Mouse (Mus musculus): ENCODE data around the gene Aff1. TPM values are rescaled to one million over a fixed set of nuclear protein-coding genes. Genes with fewer than 3 reads are reported as not detected.

The Aff1 gene
- total RNA-seq, 1 experiment from 2014 or later = 76.9 TPM

DNA sequence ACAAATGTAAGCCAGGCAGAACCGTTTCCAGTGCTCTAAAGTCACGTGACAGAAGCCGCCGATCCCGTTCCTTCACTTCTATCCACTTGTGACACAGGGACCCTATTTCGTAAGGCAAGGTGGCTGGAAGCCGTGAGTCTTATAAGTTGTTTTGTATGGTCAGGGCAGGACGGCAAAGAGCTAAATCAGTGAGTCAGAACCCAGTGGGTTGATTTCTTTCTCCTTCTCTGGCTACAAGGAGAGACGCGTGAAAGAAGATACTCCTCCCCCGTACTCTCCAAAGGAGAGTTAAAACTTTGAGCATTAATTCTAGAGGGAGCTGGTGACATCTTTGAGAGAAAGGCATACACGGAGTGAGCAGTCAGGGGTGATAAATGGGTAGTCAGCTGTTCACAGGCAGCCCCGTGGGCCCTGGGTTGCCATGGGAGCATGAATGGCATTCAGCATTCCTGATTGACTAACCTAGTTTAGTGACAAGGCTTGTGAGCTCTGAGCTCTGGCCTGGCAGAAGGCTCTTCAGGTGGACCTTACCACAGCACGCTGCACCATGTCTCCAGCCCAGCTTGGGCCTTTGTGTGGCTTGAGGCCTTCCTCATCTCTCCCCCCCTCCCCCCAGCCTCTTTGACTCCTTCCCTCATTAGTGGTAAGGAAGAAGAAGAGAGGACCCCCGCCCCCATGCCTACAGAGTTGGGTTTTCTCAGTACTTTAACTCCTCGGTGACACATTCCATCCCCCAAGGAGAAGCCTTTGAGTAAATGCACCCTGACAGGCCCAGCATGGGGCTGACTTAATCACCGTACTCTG is 86.3 kb downstream of the Aff1 start:
- ATAC-seq (ENCODE audit: extremely low read depth, insufficient number of reproducible peaks, low FRiP score, poor library complexity, severe bottlenecking) = no peak

DNA sequence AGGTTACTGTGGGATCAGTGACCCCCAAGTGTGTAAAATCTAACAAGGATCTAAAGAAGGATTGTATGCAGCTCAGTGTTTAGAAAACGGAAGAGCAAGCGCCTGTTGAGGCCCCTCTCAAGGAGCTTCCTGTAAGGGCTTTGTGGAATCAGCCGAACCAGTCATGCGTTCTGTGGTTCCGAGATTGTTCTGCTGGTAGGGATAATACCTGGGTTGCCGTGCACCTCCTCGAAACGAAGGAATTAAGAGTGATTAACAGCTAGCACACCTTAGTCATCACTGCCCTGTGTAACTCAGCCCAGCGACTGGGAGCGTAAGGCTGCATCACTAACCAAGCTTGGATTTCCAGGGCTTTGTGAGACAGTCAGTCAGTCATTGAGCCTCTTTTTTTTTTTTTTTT is 87.7 kb downstream of the Aff1 start:
- no peak for ATAC-seq (ENCODE audit: extremely low read depth, insufficient number of reproducible peaks, low FRiP score, poor library complexity, severe bottlenecking)

DNA sequence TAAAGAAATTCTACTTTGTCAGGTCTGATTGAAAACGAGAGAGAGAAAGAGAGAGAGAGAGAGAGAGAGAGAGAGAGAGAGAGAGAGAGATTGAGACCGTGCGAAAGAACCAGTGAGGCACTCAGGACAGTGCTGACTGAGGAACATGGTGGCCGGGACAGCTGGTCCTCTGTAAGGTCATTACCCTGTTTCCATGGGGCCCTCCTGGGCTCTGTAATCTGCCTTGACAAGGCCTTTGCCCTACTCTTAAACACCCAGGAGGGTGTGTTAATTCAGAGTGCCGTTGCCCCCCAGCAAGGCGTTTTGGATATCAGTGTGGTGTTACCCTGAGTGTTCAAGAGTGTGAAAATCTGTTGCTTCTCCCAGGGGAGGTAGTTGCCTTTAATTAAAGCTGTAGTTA is 88.1 kb downstream of the Aff1 start:
- no peak for ATAC-seq (ENCODE audit: extremely low read depth, insufficient number of reproducible peaks, low FRiP score, poor library complexity, severe bottlenecking)

DNA sequence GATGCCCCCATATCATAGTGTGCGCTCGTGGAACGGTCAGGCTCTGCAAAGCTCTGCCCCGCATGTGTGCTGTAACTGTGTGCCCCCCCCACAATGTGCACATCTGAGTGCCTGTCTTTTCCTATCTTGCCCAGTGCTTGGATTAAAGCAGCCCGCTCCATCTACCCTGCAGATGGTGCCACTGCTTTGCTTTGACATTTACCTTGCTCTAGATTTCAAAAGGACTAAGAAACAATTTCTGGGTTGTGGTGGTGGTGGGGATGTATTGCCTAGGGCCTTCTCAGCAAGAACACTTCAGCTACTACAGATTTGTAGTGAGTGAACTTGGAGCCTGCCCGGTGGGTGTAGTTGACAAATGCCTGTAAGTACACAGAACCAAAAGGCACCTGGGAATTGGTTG is 88.7 kb downstream of the Aff1 start:
- no peak for ATAC-seq (ENCODE audit: extremely low read depth, insufficient number of reproducible peaks, low FRiP score, poor library complexity, severe bottlenecking)

DNA sequence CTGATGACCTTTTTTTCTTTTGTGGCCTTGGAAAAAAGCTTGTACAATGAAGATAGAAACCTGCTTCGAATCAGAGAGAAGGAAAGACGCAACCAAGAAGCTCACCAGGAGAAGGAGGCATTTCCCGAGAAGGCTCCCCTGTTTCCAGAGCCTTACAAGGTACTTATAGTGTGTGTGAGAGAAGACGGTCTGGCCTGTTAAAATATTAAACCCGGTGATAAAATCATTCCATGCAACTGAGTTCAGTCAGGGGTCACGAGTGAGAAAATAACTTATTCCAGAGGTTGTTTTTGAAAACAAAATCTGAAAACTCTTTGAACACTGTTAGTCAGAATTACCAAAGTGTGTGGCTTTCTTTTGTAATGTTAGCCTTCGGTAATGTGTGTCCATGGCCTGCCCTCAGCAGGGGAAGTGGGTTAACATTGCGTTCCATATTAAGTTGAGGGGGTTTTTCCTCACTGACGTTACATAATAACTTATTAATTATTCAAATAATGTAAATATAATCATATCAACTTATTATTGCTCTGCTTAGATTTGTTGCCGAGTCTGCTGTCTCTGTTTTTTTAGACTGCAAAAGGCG is 91.0 kb downstream of the Aff1 start:
- ATAC-seq (ENCODE audit: extremely low read depth, insufficient number of reproducible peaks, low FRiP score, poor library complexity, severe bottlenecking) = no peak

DNA sequence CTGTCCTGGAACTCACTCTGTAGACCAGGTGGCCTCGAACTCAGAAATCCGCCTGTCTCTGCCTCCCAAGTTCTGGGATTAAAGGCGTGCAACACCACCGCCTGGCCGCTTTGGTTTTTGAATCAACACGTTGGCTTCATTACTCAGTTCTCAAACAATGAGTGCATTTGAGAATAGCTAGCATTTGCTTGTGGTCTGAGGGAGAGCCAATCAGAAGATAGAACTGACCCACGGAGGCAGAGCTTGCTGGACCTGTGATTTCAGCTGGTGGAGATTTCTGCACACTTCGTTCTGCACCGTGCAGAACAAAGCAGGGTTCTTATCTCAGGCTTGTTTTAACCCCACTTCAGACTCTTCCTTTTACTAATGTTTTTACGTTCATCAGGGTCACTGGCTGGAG is 93.9 kb downstream of the Aff1 start:
- no peak for ATAC-seq (ENCODE audit: extremely low read depth, insufficient number of reproducible peaks, low FRiP score, poor library complexity, severe bottlenecking)

DNA sequence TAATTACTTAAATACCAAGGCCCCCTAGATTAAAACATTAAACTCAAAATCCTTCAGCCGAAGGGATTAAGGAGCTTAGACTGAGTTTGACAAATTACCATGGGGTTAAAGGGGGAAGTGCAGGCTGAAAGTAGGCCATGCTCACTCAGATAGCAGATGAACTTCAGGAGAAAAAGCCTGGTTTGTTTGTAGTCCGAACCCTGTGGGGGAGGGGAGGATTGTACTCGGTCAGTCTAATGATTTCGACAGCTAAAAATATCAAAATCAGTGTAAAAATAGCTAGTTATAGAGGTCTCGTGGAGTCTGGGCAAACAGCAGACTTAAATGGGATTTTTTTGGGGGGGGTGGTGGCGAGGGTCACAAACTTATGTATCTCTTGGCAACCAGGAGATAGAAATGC is 96.3 kb downstream of the Aff1 start:
- no peak for ATAC-seq (ENCODE audit: extremely low read depth, insufficient number of reproducible peaks, low FRiP score, poor library complexity, severe bottlenecking)

DNA sequence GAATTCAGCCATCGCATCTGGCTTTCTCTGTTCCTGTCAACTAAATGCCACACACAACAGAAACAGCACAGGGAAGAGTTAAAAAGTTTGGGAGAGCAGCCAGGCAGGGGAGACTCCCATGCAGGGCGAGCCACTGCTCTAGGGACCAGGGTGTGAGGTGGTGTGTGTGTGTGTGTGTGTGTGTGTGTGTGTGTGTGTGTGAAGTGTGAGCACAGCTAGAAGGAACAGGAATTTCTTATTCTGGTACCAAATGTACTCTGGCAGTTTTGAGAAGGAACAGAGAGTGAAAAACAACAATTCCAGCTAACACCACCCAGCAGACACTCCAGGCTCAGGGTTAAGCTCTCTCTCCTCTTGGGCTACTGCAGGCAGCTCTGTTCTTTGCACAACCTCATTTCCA is 96.8 kb downstream of the Aff1 start:
- no peak for ATAC-seq (ENCODE audit: extremely low read depth, insufficient number of reproducible peaks, low FRiP score, poor library complexity, severe bottlenecking)

DNA sequence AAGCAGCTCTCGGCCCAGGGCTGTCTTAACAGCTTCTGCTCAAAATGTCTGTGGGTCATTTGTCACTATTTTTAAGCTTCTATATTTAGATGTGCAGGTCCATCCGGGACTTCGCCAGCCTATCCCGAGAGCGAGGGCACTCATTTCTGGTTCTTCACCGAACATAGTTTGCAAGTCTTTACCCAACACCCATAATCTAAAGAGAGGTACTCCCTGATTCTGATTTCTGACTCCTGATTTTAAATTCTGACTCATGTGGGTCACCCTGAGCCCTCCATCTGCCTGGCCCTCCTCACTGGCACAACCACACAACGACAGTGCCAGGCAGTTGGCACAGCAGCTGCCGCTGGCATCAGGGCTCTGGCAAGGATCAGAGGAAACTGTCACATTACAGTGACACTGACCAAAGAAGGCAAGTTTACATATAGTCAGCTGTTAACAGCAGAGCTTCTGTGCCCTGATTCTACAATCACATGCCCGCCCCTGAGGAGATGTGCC is 97.5 kb downstream of the Aff1 start:
- no peak for ATAC-seq (ENCODE audit: extremely low read depth, insufficient number of reproducible peaks, low FRiP score, poor library complexity, severe bottlenecking)

DNA sequence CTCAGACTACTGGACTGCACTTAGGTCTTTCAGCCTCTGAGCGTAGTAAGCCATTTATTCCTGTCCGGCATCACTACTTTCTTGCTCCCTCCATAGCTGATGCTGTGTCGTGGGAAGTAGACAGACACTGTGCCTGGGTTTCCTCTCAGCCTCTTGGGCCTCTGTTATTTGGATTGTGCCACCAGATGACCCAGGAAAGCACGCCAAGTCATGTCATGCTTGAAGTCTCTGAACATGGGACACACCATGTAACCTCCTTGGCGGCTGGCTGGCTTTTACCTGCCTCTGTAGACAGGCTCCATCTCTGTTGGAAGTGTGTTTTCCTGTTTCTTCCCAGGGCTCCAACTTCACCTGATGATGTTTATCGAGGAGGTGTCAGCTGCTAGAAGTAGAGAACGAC is 99.6 kb downstream of the Aff1 start:
- ATAC-seq (ENCODE audit: extremely low read depth, insufficient number of reproducible peaks, low FRiP score, poor library complexity, severe bottlenecking) = no peak

DNA sequence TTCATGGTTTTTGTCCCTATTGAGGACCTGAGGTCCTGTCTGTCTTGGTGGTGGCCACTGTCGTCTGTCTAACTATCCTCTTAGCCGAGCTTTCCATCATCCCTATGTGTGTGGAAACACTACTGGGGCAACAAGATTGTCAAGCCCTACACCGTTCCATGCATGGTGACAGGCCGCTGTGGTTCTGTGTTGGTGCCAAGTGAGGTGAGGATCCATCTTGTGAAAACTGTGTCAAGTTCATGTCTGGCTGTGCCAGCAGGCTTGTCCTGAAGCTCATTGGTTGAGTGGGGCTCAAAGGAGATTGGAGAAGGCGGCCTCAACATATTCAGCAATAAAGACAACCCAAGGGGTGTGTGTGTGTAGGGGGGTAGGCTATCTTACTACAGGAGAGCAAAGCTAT is 102.9 kb downstream of the Aff1 start:
- no peak for ATAC-seq (ENCODE audit: extremely low read depth, insufficient number of reproducible peaks, low FRiP score, poor library complexity, severe bottlenecking)

DNA sequence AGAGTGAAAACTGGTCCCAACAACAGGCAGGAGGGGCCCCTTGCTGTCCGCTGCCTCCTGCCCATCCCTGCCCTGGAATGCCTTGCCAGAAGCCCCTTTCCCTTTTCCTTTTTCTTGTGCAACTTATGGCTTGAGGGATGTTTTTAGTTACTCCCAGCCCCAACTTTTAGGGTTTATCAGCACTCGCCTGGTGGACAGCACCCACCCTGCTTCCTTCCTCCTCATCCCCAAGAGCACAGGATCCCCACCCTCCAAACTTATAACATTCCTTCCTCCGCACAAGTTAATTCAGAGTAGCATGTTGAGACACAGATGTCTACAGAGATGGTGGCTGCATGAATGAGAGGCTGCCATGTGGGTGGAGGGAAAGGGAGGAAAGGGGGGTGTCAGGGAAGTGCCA is 103.9 kb downstream of the Aff1 start:
- no peak for ATAC-seq (ENCODE audit: extremely low read depth, insufficient number of reproducible peaks, low FRiP score, poor library complexity, severe bottlenecking)

DNA sequence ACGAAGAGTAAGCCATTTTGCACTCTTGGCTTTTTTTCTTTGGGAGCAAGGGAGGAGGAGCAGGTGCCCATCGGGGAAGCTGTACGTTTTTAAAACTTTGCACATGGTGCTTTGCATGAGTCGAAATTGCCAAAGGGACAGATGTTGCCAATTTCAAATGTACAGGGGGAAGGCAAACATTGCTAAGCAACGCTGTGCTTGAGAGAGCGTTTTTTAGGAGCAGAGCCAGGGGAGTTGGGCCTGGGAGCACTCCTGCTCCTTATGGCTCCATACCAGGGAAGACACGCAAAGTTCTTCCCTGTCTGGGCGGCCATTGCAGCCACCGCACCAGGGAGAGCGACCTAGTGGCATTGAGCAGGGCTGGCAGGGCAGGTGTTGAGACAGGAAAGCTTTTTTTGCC is 105.6 kb downstream of the Aff1 start:
- ATAC-seq (ENCODE audit: extremely low read depth, insufficient number of reproducible peaks, low FRiP score, poor library complexity, severe bottlenecking) = no peak

DNA sequence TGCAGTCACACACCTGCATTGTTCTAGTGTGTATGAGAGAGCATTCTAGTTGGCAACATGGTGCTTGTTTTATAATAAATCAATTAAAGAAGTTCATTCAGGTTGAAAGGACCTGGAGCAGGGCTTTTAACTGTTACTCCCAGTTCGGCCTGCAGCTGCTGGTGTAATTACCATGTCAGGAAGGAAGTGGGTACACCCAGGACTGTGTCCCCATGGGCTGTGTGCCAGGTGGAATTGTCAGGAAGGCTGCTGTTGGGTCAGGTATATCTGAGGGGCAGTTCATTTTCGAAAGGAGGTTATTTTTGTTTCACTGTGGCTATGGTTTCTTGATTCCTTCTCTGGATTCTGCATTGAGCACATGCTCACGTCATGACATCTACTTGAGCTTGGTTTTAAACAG is 107.3 kb downstream of the Aff1 start:
- no peak for ATAC-seq (ENCODE audit: extremely low read depth, insufficient number of reproducible peaks, low FRiP score, poor library complexity, severe bottlenecking)

DNA sequence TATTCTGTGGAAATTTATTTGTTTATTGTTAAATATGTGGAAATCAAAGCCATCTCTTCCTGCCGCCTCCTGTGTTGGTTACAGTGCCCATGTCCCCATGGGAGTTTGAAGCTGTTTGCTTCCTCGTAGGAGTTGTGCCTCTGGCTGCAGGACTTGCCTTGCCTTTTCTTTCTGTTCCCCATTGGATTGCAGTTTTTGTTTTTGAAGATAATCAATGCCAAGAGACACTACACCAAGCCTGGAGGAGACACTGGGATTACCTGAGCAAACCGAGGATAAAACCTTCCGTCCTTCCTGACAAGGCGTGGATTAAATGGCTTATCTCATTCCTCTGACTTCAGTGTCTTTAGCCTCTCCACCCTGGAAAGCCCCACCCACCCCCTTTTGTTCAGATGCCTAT is 107.8 kb downstream of the Aff1 start:
- ATAC-seq (ENCODE audit: extremely low read depth, insufficient number of reproducible peaks, low FRiP score, poor library complexity, severe bottlenecking) = no peak

DNA sequence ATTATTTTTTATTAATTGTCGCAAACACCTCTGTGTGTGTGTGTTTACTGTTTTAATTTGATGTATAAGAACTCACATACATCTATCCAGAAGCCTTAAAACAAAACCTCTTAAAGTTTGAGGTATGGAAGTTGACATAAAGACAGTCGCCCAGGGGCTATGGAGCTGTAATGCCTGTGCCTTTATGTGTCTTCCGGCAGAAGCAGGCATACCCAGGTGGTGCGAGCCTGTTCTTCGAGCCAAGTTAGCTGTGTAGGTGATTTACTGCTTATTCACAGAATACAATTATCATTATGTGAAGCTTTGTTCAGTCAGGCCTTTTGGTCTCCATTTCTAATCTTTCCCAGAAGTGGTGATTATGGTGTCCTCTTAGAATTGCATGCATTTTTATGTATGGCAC is 111.2 kb downstream of the Aff1 start:
- no peak for ATAC-seq (ENCODE audit: extremely low read depth, insufficient number of reproducible peaks, low FRiP score, poor library complexity, severe bottlenecking)

DNA sequence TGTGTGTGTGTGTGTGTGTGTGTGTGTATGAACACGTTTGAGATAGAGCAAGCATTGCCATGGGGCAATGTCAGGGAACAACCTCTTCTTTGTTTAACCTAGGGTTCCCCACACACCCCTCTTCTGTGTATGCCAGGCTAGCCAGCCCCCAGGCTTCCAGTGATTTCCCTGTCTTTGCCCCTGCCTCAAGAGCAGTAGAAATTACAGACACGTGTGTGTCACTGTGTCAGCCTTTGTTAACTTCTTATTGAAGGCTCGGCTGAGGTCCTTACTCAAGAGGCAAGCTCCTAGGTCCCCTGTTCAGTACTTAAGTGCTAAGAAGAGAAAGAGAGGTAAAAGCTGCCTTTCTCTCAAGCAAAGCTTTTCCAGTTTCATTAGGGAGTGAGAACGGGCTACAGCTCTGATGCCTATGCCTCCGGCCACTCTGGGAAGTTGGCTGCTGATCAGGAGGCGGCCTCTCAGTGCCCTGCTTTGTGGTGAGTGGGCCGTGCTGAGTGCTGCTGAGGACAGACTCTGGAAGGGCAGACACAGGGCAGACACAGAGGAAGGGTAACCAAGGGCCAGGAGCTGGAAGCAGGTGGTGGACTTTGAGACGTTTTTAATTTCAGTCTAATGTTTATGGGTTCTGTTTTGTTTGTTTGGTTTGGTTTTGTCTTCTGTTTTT is 111.9 kb downstream of the Aff1 start:
- ATAC-seq (ENCODE audit: extremely low read depth, insufficient number of reproducible peaks, low FRiP score, poor library complexity, severe bottlenecking) = no peak

DNA sequence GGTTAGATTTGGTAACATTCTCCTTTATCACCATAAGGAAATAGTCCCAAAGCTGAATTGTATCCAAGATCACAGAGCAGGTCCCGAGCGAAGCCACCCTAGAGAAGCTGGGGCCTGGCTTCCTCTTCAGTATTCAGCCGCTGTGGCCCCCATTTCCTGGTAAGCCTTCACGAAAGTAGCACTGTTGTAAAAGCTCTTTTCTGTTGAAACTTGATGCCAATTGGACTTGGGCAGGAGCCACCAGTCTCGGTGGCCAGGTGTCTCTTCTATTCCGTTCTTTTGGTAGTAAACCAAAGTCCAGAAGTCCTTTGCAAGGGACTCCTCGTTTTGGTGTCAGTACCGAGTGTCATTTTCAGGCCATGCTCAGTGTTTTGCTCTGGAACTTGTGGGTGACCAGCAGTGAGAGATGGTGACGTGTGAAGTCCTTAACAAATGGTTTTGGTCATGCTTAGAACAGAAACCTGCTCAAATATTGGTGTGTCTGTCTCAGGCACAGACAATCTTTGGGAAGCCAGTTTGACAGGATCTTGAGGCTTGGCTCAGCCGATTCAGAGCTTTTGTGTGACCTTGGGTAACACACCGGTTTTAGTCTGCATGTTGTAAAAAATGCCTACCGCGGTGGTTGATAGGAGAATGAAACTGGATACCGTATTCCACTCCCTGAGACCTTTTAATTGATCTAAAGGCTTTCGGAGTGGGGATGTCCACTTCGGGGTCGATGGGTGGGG is 114.8 kb downstream of the Aff1 start:
- ATAC-seq (ENCODE audit: extremely low read depth, insufficient number of reproducible peaks, low FRiP score, poor library complexity, severe bottlenecking) = no peak

DNA sequence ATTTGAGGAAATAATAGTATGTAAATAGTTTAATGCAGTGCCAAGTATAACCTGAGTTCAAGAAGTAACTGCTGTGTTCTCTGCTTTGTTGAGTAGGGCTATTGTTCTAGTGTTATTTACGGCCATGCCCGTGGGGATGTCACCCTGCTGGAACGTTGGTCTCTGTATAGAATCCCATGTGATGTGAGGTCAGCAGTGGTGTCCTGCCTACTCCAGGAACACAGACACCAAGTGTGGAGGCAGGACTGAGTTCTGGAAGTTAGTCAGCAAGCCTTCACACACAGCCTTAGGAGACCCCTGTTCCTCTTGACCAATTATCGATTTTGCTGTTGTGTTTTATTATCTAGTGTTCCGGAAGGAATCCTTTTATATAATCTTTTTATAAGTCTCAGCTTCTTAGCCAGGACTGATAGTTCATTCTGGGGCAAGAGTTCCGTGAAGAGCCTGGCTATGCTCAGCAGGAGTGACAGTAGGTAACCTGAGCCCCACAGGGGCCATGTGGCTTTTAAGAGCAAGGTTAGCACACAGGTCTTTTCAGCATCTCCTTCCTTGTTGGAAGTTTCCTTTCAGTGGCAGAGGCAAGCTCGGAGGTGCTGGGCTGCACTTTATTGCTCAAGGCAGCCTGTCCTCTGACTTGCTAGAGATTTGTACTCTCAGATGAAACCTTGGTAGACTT is 115.6 kb downstream of the Aff1 start:
- ATAC-seq (ENCODE audit: extremely low read depth, insufficient number of reproducible peaks, low FRiP score, poor library complexity, severe bottlenecking) = no peak

Measured in neutrophil, adult 5-6 weeks (primary cell).